Mouse (Mus musculus): ENCODE results near the gene Dnah2.
A peak's percentile ranks its signal among the peaks of the same experiment; 100 is the strongest.

Gene Dnah2

DNA sequence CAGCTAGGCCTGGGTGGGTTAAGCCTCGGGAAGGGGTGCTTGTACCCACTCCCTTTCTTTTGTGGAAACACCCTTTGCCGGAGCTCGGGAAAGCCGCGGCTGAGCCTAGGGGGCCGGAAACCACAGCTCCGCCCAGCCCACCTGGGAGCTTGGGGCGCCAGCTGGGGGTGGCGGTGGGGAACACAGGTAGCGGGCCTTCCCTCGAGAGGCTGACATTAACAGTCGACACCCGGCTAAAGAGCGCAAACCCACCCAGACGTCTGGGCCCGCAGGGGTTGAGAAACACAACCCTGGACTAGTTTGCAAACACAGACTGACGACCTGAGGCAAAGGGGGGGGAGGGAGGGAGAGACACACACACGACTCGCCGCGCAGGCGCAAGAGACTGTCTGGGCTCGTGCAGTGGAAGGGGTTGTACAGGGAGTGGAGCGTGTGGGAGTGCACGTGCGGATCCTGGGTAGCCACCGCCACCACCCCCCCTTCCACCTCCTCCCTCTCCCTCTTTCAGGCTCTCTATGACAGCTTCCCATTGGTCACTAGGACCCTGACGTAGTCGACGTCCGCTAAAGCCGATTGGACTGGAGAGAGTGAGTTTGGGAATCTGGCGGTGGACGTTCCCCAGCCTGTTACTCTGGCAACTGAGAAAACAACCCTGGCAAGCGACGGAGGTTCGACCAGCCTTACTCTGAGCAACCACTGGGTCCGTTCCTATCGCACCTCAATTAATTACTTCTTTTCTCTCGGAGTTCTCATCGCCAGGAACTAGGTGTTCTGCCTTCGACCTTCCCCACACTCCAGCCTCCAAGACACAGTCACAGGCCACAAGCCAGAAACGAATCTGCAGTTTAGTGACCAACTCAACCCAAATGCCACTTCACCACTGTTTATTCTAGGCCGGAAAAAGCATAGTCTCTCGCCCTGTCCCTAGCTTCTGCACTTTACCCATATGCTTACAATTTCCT is 130.1 kb downstream of the Dnah2 start:
- DNase-seq (ENCODE audit: low spot score), result peak; percentile 85

DNA sequence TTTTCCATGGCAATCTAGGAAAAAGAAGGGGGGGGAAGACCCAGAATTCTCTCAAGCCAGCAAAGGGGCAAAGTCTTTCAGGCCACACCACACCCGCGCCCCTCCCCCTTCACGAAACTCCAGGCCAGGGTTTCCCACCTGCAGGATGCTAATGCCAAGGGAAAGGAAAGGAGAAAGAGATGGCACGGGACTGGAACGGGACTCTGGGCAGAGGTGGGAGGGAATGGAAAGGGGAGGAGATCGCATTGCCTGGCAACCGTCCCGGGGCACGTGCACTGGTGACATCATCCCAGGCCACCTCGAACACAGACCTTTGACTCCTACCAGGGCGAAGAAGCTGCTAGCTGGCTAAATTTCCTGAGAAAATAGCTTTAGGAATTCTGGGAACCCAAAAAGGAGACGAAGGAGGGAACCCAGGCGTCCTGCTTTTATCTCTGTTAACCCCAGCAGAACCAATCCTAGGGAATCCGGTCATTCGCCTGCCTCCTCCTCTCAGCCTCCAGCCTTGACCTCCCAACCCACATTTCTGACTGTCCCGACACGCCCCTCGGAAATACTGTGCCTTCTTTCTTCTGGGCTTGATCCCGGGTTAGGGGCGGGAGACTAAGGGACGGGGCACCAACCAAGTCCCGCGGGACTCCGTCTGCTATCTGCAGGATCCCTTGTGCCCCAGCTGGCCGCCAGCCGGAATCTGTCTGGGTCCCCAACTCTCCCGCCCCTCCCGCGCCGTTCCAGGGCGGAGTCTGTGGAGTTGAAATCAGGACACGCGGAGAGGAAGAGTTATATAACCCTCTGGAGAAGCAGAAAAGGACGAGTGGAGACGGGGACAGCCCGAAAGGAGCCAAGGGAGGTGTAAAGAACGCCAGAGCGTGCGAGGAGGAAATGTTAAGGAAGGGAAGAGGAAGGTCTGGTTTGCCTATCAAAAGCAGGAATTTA is 131.2 kb downstream of the Dnah2 start:
- peak; percentile 69 for DNase-seq (ENCODE audit: low spot score)

DNA sequence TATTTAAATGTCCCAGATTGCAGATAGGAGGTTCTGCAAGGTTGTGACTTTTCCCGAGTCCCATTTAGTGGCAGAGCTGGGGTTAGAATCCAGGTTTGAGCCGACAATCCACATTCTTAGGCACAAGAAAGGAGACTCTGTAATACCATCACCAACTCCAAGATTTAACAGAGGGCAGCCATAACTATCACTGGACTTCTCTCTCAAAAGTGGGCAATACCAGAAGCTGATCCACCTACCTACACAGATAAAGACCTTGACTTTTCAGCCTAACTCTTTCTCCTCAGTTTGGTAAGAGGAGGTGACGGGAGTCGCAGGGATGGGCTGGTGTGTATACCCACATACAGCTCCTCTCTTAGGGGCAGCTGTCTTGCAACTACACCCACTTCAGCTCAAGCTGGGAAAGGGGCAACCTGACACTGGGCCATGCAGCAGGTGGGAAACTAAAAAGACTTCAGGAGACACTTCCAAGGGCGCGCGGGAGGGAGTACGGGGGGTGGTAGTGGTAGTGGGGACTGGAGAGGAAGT is 131.9 kb downstream of the Dnah2 start:
- no peak for DNase-seq (ENCODE audit: low spot score)

DNA sequence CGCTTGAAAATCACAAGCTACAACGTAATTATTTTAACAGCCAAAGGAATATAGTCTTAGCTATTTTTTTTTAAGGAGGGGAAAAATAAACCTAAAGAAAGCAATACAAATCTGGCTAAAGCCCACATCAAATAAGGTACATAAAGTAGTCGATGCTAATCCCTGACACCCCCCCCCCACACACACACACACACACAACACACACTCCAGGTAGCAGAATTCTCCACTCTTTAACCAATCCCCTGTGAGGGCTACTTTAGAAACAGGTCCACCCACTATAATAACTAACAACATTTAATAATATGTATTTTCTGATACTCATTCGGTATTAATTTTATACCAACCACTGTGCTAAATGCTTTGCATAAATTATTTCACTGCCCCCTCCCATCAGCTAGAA is 132.4 kb downstream of the Dnah2 start:
- DNase-seq (ENCODE audit: low spot score), result no peak

DNA sequence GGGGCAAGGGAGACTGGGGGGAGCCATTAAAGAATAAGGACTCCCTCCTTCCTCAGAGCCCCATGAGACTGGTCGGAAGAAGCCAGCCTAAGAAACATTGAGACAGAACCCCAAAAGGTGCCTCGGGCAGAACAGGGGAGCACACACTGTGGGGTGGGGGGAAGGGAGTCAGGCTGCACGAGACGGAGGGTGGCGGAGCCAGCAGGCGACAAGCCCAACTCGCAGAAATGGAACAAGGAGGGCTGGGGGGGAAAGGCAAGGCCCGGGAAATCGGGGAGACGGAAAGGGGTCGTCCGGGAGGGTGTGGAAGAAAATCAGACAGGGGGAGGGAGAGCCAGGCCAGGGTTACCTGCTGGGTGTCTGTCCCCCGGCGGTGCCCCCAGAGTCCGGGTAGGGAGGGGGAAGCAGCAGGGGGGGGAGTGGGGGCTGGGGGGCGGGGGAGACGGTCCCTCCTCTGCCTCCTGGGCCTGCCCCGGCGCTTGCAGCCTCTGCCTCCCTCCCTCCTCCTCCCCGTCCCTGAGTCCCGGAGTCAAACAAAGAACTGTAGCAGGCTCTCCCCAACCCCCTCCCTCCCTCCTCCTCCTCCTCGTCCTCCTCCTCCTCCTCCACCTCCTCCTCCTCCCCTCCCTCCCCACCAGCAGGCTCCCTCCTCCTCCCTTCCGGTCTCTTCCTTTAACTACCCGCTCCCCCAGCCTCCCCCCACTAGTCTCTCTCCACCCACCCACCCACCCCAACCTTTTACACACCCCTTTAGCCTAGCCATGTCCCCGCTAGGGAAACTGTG is 133.1 kb downstream of the Dnah2 start:
- no peak for DNase-seq (ENCODE audit: low spot score)

DNA sequence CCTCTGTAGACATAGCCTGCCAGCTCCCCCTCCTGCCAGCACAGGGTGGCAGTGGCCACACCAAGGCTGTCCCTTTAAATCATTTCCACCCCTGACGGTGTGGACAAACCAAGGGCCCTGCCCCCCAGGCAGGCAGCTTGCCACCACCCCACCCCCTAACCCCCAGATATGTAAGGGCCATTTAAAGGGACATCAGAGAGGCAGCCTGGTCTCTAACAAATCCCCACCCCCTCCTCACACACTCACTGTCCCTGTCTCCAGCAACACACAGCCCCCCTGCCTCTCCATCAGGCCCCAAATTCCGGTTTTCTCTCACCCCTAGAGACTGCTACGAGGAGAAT is 133.6 kb downstream of the Dnah2 start:
- DNase-seq (ENCODE audit: low spot score), result no peak

DNA sequence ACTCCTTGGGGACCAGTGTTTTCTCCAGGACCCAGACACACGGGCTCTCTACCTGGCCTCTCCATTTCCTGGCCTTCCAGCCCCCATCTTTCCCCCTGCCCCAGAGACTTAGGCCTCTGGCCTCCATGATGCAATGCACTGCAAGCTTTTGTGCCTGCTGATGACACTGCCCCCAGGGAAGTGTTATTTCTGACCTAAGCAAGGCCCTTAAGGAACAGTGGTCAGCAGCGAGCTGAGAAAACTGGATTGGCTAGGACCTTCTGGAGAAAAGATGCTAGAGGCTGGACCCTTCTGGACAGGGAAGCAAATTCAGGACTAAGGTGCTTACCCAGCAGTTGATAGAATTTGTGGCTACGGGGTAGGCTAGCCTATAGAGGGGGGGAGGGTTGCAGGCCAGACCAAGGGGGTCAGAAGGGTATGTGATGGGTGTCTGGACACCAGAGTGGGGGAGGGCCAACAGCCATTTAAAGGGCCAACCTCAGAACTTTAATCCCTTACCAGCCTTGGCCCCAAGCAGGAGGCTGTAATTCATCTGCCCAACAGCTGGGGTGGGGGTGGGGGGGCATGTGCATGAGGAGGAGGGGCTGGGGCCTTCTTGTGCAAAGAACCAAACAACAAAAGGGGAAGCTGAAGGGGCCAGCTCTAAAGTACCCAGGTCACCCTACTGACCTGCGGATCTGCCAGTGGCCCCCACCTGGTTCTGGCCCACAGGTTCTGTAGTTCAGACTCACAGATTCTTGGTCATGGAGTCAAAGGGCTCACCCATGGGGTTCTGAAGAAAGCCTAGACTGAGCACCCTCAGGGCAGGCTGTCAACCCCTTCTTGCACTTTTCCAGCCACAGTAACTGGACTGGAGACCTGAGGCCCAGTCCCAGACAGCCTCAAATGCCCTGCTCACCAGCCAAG is 134.2 kb downstream of the Dnah2 start:
- DNase-seq (ENCODE audit: low spot score), result no peak

DNA sequence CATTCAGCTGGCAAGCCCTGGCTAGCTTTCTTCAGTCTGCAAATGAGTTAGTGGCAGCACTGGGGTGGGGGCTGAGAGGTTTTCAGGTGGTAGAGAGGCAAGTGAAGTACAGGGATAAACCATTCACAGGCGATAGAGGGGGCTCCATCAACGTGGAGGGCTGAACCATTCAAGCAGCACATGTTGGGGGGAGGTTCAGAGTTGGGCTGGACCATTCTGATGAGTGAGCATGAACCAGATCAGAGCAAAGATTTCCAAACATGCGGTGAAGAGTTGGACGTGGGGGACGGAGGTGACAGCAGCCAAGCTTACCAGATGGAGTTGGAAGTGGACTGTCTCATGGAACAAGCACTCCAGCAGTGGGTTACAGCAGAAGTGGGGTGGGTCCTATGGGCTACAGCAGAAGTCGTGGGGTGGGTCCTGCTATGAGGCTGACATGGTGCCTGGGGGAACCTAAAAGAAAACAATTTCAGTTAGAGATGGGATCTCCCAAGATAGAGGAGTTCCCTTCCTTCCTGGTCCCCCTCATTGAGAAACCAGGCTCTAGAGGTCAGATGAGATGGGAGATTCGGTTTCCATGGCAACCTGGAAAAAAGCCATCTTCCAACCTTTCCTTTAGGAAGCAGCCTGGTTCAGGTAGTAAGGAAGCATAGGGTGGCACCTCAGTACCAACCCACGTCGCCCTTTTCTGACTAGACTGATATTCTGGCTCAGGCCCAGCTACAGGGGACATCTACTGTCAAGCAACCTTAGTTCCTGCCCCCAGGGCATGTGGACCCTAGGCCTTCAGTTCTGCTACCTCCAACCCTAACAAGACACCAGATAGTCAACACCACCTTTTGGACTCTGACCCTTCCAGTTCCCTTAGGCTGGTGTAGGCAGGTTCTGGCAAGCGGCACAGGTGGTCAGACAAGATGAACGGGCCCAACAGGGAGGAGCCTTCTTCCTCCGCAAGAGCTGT is 135.4 kb downstream of the Dnah2 start, which contains the start of gene Kdm6b:
TSS of gene Kdm6b (minus strand) at position 455 of the 961 bp plus-strand sequence.
- no peak for DNase-seq (ENCODE audit: low spot score)

DNA sequence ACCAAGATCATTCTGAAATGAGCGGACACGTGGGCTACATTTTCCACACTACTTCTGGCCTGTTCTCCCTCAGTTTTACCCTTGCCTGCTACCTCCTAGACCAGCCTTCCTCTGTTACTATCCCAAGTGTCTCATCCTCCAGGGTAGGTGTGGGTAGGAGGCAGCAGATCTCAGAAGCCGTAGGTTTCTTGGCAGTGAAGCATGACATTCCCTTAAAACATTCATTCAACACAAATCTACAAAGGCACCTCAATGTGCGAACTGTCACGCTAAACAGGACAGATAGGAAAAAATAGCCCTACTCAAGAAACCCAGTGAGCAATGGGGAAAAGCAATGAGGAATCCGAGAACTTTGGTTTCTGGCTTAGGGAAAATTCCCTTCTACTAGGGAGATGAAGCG is 136.4 kb downstream of the Dnah2 start:
- no peak for DNase-seq (ENCODE audit: low spot score)

DNA sequence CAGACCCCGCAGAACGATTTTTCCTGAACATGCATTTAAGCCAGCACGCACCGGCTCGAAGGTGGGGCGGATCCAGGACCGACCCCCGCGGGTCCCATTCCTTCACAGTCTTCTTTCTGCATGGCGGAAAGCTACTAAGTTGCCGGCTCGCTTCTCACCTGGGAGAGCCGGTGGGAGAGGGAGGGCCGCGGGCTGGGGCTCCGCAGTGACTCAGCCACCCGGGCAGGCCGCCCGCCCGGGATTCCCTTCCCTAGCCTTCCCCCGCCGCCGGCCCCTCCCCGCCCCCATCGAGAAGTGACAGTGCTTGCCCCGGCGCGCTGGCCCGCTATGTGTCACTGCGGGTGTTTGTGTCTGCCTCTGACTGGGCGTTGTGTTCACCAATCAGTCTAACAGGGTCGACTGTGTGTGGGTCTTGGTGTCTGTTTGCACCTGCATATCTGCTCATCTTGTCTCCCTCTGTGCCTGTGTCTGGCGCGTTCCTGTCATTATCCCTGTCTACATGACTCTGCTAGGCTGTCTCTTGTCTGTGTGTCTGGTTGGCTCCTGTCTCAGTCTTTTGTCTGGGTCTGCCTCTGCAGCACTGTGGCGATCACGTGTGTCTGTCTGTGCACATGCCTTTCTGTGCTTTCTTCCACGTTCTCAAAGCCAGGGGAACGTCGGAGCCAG is 137.2 kb downstream of the Dnah2 start:
- DNase-seq (ENCODE audit: low spot score), result peak; percentile 72

DNA sequence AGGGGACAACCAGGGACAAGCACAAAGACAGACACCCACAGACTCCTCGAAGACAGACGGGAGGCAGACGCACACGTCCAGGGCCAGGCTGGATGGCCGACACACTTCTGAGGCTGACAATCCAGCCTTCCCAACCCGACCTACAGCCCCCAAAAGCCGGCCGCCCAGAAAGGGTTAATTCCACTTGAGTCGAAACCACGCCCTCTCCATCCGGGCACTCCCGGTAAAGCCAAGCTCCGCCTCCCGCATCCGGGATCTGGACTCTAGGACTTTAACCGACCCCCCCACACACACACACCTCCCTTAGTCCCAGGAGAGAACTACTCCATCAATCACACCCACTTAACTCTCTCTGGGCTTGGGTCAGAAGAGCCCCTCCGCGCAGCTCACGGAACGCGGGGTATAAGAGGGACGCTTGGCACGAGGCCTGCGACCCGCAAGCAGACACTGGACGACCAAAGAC is 137.8 kb downstream of the Dnah2 start:
- peak; percentile 92 for DNase-seq (ENCODE audit: low spot score)

DNA sequence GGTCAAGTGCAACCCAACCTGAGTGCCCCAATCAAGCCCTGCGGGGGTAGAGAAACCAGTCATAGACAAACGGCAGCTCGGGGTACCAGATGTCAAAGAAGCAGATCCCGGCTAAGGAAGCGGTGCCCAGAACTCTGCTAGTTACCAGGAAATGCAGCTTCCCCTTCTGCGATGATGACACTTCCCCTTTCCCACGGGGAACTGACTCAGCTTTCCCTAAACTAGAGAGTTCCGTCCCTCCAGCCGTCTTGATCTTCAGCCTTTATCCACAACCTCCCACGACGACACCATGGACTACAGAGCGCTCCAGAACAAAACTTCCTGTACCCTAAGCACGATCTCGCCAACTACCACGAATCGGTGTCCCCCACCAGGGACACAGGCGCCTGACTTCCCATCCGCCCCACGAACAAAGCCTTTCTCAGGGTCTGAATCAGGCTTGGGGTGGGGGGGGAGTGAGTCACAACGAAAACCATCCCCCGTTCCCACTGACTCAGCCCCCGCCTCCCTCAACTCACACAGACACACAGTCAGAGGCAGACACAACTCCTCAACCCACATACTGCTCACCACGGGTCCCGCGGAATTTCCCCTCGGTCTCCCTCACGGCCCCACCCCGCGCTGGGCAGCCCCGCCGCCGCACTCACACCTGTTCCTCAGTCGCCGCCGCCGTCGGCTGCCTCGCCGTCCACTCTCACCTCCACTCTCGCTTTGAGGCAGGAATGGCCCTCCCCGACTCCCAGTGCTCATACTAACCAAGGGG is 138.4 kb downstream of the Dnah2 start:
- peak; percentile 57 for DNase-seq (ENCODE audit: low spot score)

DNA sequence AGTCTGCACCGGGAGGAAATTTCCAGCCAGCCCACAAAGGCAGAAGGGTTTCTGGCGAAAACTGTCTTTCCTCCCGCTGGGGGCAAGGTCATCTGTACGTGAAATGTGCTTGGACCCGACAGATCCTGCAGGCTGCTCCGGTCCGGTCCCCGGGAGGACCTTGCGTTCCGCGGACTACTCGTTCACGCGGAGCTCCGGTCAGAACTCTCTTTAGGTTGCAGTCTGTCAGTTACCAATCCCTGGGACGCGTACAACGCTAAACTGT is 138.9 kb downstream of the Dnah2 start:
- DNase-seq (ENCODE audit: low spot score), result no peak

DNA sequence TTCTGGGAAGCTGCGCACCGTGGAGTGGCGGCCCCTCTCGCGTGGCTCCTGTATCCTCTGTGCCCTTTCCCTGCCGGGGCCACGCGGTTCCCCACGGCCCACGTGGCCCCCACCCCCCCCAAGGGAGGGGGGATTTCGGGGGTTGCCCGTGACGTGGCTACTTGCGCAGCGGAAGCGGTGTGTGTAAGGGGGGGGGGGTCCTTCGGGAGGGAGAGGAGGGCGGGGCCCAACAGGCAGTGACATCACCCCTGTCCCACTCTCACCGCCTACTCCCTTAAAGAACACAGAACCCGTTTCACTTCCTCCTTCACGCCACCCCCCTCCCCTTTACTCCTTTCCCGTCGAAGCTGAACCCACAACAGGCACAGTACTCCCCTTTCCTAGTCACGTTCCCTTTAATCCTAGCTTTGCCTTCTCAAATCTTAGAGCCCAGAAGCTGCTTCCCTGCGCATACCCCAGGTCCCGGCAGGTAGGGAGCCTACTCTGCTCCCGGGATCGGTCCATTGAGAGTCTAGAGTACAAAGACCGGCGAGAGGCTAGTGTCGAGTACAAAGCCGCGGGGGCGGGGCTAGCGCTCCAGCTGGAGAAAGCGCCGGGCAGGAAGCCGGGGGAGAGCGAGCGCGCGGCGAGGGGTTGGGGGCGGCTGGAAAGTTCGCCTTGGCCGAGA is 139.4 kb downstream of the Dnah2 start:
- peak; percentile 67 for DNase-seq (ENCODE audit: low spot score)

DNA sequence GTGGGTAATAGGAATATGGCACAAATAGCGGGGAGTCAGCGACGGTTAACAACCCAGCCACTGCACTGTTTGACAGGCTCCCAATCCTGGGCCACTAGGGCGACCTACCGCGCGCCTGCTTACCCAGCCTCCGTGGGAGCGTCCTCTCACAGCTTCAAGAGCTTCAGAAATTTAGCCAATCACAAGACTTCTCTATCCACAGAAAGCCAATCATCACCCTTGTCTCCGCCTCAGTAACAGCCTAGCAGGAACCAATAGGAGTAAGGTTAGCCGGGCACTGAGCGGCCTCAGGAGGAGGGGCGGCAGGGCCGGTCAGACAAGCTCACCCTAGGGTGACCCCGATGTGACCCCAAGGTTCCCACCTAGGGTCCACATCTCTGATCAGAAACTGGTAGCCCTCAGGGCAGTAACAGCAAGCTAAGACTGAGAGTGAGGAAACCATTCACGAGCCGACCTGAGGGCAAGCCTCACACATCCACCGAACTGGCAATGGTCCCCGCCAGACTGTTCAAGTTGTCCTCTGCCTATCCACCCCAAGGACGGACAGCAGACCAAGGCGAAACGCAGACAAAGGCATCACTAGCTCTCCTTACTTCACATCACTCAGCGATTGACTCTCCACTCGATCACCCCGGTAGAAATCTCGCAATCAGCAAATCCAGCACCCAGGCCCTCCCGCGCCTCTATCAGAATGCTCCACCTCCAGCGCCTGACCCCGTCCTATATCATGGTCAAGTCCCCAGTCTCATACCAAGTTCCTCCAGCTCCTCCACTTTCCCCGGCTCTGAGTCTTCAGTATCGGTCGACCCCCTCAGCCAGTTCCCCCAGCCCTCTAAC is 140.2 kb downstream of the Dnah2 start:
- peak; percentile 88 for DNase-seq (ENCODE audit: low spot score)

DNA sequence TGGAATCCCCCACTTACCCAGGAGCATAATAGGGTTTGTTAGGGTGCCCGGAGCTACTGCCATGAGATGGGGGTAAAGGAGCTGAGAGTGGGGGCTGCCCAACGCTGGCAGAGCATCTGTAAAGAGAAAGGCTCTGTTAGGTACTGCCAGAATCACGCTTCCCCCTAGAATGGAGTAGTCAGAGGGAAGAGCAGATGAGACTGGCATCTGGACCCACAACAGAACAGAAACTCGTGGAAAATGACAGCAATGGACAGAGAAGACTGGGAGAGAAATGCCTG is 141.2 kb downstream of the Dnah2 start:
- no peak for DNase-seq (ENCODE audit: low spot score)
